Mouse (Mus musculus): Measurements from ENCODE around the gene Slco2a1.

The Slco2a1 gene

GRCm38 (mm10) chr9:103117495-103117894 lies 129.0 kb downstream of the Slco2a1 start:
- no peak for DNase-seq (ENCODE audit: low spot score in 2 of 2)

DNA sequence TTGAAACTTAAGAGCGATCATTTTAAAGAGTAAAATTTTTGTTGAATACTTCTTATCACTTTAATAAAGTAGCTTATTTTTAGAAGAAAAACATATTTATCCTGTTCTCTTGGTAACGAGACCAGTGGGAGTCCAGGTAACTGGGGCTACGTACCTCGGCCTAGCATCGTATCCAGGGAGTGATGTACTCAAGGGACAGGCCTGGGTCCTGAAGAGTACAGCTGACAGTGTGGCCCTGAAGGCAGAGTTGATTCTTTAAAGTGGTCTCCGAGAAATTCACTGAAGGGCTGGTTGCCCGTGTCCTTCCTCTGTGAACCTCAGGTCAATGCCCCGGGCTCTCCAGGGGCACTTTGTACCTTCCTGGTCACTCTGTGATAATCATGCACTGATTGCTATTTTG lies 129.4 kb downstream of the Slco2a1 start:
- DNase-seq (ENCODE audit: low spot score in 2 of 2), result no peak

- no peak for DNase-seq (ENCODE audit: low spot score in 2 of 2)
Measured at GRCm38 (mm10) chr9:103118651-103119275, 130.3 kb downstream of the Slco2a1 start.

GRCm38 (mm10) chr9:103119781-103120180 lies 131.3 kb downstream of the Slco2a1 start:
- no peak for DNase-seq (ENCODE audit: low spot score in 2 of 2)

DNA sequence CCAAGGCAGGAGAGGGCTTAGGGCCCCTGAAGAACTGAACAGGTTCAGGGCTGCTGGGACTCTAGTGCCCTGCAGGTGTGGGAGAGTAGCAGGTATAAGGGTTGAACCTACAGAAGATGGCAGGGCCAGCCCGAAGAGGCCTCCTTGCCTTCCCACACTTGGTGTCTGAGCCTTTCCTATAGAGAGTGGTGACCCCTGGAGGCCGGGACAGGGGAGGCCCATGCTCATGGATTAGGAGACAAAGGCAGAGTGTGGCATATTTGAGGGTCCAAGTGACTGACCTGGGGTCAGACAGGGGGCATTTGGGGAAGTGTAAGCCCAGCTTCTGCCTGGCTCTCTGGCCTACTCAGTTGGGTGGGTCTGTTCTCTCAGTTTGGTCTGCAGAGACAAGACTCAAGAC lies 131.7 kb downstream of the Slco2a1 start:
- no peak for DNase-seq (ENCODE audit: low spot score in 2 of 2)

DNA sequence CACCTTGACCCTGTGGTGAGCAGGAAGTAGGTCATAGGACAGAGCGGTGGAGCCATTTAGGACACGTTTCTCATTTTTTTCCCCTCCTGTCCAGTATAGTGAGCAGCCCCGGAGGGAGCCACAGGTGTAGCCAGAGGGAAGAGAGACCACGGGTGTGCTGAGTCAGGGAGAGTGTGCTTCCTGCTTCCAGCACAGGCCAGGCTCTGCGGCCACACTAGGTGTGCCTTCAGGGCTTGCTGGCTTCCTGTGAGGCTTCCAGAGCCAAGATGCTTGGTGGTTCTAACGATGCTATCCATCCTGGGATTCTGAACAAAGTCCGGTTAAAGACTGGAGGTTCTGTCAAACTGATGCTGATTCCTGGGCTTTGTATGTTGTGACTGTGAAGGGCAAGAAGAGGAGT lies 133.0 kb downstream of the Slco2a1 start:
- no peak for DNase-seq (ENCODE audit: low spot score in 2 of 2)

- DNase-seq (ENCODE audit: low spot score in 2 of 2), result no peak
Measured at GRCm38 (mm10) chr9:103124746-103125145, 136.2 kb downstream of the Slco2a1 start.

DNA sequence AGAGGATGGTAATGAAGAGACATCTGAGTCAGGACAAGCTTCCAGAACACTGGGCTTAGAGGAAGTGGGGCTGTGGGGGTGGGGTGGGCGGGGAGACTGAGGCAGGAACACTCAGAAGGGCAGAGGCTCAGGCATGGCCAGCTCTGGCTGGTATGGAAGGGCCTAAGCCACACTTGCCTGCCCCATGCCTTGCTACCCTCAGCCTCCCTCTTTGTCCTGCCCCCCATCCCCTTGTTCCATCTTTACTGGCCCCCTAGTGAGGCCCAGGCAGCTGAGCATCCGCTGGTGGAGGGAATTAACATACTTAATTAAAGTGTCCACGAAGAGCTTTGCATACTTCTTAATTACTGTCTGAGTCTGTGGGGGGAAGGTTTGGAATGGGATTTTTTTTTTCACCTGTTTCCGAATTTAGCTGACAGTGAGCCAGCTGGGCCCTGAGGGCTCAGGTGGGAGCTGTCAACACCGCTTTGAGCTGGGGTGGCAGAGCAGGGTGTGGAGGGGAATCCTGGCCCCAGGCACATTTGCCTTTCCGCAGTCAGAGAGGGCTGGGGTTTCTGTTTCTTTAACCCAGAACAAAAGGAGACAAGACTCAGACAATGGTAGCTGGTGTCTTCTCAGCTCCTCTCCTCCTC lies 145.1 kb downstream of the Slco2a1 start:
- DNase-seq (ENCODE audit: low spot score in 2 of 2), result no peak

- no peak for DNase-seq (ENCODE audit: low spot score in 2 of 2)
Measured at GRCm38 (mm10) chr9:103134450-103135030, 146.0 kb downstream of the Slco2a1 start.

DNA sequence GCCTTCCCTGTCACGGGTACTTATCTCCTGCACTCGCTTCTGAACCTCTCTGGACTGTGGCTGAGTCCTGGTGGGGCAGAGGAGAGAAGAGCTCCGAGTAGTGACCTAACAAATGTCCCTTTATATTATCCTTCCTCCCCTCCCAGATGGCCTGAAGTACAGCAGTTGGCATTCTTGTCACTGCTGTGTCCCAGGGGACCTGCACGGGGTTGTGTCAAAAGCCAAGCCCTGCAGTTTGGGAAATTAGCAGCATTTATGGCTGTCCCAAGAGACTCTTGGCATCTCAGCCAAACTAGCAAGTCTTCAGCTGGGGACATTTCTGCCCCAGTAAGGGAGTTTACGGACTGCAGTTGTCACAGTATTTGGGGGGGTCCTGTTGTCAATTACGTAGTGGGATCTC lies 151.0 kb downstream of the Slco2a1 start:
- DNase-seq (ENCODE audit: low spot score in 2 of 2), result no peak

- DNase-seq (ENCODE audit: low spot score in 2 of 2), result no peak
Measured at GRCm38 (mm10) chr9:103140384-103140783, 151.9 kb downstream of the Slco2a1 start.

DNA sequence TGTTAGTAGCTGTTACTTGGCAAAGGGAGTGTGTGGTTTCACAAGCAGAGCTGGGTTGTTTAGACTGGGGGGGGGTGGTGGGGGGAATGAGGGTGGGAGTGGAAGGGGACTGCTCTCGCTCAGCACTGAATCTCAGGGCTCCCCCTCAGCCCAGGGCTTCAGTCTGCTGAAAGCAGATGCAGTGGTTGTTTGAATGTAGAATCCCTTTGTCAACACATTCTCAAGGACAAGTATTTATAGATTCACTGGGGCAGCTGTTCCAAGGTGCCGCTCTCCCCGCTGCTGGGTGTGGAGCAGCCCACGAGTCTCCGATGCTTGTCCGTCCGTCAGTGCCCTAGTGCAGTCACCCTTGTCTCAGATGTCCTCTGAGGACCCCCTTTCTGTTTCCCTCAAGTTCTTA lies 152.8 kb downstream of the Slco2a1 start:
- no peak for DNase-seq (ENCODE audit: low spot score in 2 of 2)

DNA sequence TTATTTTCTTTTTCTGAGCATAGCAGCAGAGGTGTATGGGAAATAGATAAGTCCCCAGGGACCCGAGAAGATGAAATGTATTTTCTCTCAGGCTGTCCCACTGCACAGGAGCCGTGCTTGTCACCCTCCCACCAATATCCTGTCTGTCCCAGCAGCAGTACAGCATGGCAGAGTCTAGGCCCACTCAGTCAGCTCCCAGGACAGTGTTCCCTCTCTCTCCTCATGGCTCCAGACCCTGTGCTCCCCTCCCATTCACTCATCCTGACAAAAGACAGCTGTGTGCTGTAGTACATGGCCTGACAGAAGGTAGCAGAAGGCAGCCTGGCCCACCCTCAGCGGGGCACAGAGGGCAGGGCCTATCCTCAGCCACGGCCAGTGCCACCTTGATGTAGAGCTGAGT lies 155.4 kb downstream of the Slco2a1 start:
- DNase-seq (ENCODE audit: low spot score in 2 of 2), result no peak

- no peak for DNase-seq (ENCODE audit: low spot score in 2 of 2)
Measured at GRCm38 (mm10) chr9:103145351-103145750, 156.8 kb downstream of the Slco2a1 start.

Data from spleen, postnatal 36 days (tissue).